Mouse (Mus musculus): ENCODE measurements around the gene Mdfic.

DNA sequence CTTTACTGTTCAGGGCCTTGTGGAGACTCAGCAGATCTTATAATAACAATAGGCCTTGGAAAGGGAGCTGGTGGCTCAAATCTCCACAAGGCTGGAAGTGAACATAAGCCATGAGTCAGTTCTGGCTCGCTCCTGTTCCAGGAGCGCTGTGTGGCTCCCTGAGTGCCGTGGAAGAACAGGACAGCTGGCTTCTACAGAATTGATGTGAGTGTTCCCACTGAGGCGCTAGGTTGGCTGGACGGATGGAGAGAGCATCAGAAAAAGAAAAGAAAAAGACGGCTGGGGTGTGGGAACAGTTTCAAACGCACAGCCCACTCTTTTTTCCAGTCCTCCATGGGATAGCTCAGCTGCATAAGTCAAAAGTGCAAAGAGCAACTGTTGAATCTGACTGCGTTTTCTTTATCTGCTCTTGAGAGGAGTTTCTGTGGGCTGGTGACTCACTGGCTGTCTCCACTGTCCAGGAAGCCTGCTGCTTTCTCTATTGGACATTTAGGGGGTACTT is 22.9 kb downstream of the Mdfic start:
- TF ChIP-seq CTCF (IDR thresholded peaks at IDR 0.05; ENCODE audit: low read depth) (no peak), EP300 (IDR thresholded peaks at IDR 0.05; ENCODE audit: low read depth) (no peak)
